Mouse (Mus musculus): Measurements from ENCODE around the gene Golm1.

Gene Golm1

GRCm38 (mm10) chr13:59676316-59677229 is 962 bp upstream of the Golm1 start:
- no peak for DNase-seq (ENCODE audit: low read depth, low spot score)

GRCm38 (mm10) chr13:59674761-59675150 is 855 bp downstream of the Golm1 start:
- DNase-seq (ENCODE audit: low read depth, low spot score), result peak; percentile 39

- no peak for DNase-seq (ENCODE audit: low read depth, low spot score)
Observed at GRCm38 (mm10) chr13:59674215-59674614, 1.4 kb downstream of the Golm1 start.

GRCm38 (mm10) chr13:59673597-59673996 is 2.0 kb downstream of the Golm1 start:
- DNase-seq (ENCODE audit: low read depth, low spot score), result no peak

- no peak for DNase-seq (ENCODE audit: low read depth, low spot score)
Observed at GRCm38 (mm10) chr13:59672248-59672647, 3.4 kb downstream of the Golm1 start.

GRCm38 (mm10) chr13:59671521-59671920 is 4.1 kb downstream of the Golm1 start:
- no peak for DNase-seq (ENCODE audit: low read depth, low spot score)

- DNase-seq (ENCODE audit: low read depth, low spot score), result no peak
Observed at GRCm38 (mm10) chr13:59669946-59670345, 5.7 kb downstream of the Golm1 start.

GRCm38 (mm10) chr13:59668501-59669093 is 7.0 kb downstream of the Golm1 start:
- DNase-seq (ENCODE audit: low read depth, low spot score), result no peak

GRCm38 (mm10) chr13:59667763-59668162 is 7.8 kb downstream of the Golm1 start:
- DNase-seq (ENCODE audit: low read depth, low spot score), result no peak

GRCm38 (mm10) chr13:59663939-59664712 is 11.5 kb downstream of the Golm1 start:
- no peak for DNase-seq (ENCODE audit: low read depth, low spot score)

- no peak for DNase-seq (ENCODE audit: low read depth, low spot score)
Observed at GRCm38 (mm10) chr13:59661966-59662365, 13.6 kb downstream of the Golm1 start.

GRCm38 (mm10) chr13:59661387-59661786 is 14.2 kb downstream of the Golm1 start:
- no peak for DNase-seq (ENCODE audit: low read depth, low spot score)

- no peak for DNase-seq (ENCODE audit: low read depth, low spot score)
Observed at GRCm38 (mm10) chr13:59660371-59660770, 15.2 kb downstream of the Golm1 start.

- DNase-seq (ENCODE audit: low read depth, low spot score), result no peak
Observed at GRCm38 (mm10) chr13:59657781-59658180, 17.8 kb downstream of the Golm1 start.

- no peak for DNase-seq (ENCODE audit: low read depth, low spot score)
Observed at GRCm38 (mm10) chr13:59656975-59657388, 18.6 kb downstream of the Golm1 start.

- no peak for DNase-seq (ENCODE audit: low read depth, low spot score)
Observed at GRCm38 (mm10) chr13:59656316-59656832, 19.2 kb downstream of the Golm1 start.

- DNase-seq (ENCODE audit: low read depth, low spot score), result no peak
Observed at GRCm38 (mm10) chr13:59655718-59656315, 19.8 kb downstream of the Golm1 start.

- DNase-seq (ENCODE audit: low read depth, low spot score), result no peak
Observed at GRCm38 (mm10) chr13:59654465-59654864, 21.1 kb downstream of the Golm1 start.

GRCm38 (mm10) chr13:59653136-59653535 is 22.5 kb downstream of the Golm1 start:
- DNase-seq (ENCODE audit: low read depth, low spot score), result no peak

- DNase-seq (ENCODE audit: low read depth, low spot score), result no peak
Observed at GRCm38 (mm10) chr13:59652651-59653050, 23.0 kb downstream of the Golm1 start.

- DNase-seq (ENCODE audit: low read depth, low spot score), result no peak
Observed at GRCm38 (mm10) chr13:59649781-59650180, 25.8 kb downstream of the Golm1 start.

GRCm38 (mm10) chr13:59648598-59648997 is 27.0 kb downstream of the Golm1 start:
- no peak for DNase-seq (ENCODE audit: low read depth, low spot score)
